Mouse (Mus musculus) mesoderm, embryonic 11.5 days (tissue): ENCODE data around the gene Lmod1.
A peak's percentile ranks its signal among the peaks of the same experiment; 100 is the strongest.
"Not testable (repeated sequence)": the region's sequence is repeated elsewhere in the genome, so short reads cannot be mapped to it uniquely, and the experiment has no call there.

Experiments
- DNase-seq: peaks from one replicate; pipeline ENCODE4 v3.0.0-alpha.2; 2012; ENCODE audit warnings: low read depth, low spot score

The Lmod1 gene

DNA sequence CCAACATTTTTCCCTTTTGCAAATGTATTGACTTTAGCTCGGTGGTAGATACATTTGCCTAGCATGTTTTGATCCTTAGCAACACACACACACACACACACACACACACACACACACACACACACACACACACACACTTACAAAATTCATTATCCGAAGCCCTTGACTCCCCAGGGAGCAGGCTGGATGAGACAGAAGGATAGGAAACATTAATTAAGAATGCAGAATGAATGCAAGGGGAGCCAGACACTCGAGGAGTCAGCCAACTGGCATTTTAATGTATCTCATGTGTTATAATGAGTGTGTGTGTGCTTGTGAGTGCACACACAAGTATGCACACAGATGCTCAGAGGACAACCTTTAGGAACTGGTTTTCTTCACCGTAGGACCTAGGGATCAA, 36.9 kb downstream of the Lmod1 start:
- no peak for DNase-seq

DNA sequence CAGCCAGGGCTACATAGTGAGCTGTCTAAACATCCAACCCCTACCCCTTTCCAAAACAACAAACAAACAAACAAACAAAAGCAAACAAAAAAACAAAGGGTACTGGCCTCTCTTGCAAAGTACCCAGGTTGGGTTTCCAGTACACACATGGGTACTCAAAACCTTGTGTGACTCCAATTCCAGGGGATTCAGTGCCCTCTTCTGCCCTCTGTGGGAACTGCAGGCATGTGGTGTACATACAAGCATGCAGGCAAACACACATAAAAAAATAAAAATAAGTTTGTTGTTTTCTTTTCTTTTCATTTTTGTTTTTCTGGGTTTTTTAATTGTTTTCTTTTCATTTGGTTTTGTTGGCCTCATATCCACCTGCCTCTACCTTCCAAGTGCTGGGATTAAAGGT, 37.5 kb downstream of the Lmod1 start:
- no peak for DNase-seq

DNA sequence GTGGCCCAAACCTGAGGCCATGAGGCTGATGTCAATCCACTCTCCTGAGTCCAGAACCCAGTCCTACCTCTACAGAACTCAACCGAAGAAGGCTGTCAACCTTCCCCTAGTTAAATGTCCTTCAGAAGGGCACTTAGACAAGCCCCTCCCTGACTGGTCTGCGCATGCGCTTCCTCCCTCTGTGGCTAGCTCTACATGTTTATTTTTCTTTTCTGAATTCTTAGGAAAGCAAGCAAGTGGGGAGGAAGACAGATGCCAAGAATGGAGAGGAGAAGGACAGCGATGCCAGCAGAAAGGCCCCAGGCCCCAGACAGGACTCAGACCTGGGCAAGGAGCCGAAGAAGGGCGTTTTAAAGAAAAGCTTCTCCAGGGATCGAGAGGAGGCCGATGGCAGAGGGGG, 38.8 kb downstream of the Lmod1 start:
- no peak for DNase-seq

DNA sequence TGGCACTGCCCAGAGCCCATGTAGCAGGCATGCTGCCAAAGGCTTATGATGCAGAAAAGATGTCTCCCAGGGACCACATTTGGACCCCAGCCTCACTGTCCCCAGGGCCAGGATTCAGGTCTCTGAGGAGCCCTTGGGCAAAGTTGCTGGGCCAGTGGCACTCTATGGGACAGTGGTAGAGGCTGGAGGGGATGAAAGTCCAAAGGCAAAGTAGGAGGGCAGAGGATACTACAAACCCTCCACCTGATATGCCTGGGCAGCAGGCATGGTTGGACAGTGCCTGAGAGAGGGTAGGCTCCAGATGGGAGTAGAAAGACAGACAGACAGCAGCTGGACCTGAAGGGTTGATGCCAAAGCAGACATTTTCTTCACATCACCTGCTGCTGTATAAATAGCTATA, 41.8 kb downstream of the Lmod1 start:
- no peak for DNase-seq

DNA sequence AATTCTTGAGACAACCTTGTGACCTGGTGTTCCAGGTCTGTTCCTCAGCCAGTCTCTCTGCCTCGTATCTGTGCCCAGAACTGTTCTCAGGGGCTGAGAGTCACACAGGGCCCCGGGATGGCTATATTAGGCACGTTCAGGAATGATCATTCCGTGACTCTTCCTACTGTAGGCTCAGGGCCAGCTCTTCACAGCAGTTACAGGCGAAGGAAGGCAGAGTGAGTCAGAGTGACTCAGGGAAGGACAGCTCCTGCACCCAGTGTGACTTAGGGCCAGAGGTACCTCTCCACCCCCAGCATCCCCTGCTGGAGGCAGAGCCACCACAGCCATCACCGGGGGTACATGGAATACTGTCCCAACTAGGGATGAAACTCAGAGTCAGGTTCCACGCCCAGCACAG, 42.4 kb downstream of the Lmod1 start:
- DNase-seq, result no peak

DNA sequence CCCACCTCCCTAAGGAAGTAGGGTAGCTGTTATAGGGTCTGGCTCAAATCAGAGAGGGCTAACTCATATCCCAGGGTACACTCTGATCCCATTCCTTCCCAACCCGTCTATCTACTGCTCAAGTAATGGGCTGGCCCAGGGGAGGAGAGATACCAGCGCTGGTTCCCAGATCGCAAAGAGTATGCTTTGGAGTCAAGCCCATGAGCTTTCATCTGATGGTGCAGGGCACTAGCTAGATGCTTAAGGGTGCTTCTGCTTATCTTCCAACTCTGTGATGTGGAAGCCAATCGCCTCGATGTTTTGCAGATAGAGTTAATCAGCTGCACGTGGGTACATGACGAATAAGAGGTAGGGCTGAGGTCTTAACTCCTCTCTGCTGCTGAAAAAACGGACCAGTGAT, 43.0 kb downstream of the Lmod1 start:
- DNase-seq, result no peak

DNA sequence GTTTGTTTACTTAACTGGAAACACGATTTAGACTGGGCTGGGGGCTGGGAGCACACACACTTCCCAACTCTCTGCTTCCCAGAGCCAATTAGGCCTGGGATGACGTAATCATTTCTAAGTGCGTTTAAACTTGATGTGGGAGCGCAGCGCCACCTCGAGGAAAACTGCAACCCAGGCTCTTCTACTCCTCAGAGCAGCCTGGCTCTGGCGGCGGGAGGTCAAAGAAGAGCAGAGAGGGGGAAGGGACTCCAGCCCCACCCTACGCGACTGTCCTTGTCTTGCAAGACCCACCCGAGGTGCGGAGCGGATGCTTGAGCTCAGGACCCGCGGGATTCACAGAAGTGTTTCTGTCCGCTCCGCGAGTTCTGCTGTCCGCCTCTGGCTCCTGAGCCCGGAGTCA, 43.6 kb downstream of the Lmod1 start:
- peak; percentile 94 for DNase-seq

DNA sequence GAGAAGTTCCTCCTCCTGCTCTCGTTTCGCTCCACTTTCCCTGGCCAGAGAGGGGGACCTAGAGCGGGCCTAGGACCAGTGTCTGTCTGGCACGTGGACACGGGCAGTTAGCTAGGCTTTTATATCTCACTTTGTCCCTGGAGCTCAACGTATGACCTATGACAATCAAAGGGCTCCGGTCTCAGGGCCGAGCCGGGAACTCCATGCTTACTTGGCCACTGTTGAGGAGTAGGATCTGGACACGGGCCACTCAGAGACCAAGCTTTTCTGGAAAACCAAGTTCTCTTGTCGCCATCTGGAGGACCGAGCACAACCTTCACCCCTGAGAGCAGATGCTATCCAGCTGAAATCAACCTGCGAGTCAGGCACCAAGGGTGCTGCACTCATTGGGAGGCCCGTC, 44.4 kb downstream of the Lmod1 start:
- DNase-seq, result peak; percentile 58

DNA sequence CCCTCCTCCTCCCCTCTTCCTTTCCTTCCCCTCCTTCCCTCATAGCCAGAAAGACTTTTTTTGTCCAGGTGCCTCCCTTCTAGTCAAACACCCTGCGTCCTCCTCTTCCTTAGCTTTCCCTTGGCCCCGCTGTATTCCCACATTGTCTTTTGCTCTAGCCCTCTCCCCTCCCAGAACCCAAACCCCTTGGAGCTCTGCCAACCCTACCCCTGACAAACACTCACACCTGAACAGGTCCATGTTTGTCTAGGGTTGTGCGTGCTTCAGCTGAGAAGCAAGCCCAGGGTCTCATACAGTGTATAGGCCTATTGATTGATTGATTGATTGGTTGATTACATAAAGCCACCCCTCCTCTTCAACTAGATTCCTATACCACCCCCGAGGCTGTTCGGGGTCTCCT, 44.8 kb downstream of the Lmod1 start:
- no peak for DNase-seq

DNA sequence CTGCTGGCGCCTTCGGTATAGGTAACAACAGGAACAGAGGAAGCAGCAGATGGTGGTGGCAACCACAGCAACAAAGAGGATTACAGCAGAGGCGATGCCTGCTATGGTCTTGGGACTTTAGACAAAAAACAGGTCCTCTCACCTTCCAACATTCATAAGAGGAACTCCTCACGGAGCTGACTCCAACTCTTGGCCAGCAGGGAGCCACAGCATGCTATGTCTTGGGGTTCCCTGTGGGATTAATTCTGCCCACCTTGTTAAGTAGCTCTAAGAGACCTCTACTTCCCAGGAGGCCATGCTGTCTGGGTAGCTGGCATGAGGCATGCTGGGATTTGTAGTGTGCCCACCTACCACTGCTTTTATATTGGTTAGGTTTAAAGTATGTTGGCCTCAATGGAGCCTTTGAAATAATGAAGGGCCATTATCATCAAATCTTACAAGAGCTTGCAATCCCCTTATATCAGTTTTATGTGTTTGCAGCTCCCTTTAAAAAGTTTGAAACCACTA, 48.6 kb downstream of the Lmod1 start:
- DNase-seq, result no peak

DNA sequence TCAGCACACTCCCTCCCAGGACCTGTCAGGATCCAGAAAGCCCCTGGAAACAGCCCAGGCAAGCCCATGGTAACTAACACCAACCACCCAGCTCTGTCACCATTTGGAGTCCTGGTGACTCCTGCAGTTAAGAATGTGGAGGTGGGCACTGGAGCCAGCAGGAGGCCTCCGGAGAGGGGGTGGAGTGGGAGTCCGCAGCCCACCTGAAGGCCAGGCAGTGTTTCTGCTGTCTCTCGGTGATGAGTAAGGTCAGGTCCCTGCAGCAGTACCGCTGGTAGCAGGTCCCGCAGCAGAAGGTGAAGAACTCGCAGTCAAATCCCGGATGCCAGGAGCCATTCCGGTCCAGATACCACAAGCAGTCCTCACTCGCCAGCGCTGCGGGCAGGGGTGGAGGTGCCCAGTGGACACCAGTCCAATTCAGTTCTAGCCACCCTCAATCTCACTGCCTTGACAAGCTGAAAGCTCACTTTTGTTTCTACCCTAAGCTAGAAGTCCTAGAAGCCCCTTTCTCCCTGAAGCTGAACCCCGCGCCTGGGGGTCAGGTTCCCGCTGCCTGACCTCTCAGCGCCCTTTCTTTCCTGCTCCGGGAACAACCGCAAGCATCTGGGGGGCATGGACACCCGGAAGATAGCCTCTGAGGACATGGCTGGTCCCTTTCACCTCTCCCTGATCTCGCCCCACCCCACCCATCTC, 49.7 kb downstream of the Lmod1 start:
- no peak for DNase-seq

DNA sequence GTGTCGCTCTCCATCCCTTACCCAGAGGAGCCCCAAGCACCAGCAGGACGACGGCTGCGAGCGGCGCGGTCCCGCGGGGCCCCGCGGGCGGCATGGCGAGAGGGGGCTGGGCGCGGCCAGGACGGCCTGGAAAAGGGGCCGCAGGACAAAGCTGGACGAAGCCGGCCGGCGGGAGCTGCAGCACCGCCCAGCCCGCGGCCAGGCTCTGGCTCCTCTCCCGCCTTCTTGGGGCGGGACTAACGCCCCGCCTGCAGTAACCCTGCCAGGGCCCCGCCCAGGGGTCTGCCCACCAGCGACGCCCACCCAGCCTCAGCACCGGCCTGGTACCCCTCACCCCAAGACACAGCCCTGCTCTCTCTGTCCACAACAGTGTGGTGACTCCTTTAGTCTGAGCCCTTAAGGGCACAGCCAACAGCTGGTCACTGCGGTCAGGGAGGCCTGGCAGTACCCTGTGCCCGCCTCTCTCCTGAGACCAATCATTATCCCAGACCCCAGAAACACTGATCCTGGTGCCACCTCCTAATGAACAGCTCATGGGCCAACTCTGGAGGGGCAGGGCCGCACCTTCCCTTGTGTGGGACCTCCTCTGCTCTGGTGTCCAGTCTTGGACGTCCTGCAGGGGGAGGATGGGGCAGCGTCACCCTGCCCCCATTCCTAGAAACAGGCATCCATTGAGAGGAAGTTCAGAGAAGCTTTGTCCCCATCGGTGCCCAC, 50.4 kb downstream of the Lmod1 start, which contains the start of gene Shisa4:
Gene Shisa4, minus strand, starts transcription at position 370 of the 714 bp plus-strand sequence.
- DNase-seq, result peak; percentile 87

DNA sequence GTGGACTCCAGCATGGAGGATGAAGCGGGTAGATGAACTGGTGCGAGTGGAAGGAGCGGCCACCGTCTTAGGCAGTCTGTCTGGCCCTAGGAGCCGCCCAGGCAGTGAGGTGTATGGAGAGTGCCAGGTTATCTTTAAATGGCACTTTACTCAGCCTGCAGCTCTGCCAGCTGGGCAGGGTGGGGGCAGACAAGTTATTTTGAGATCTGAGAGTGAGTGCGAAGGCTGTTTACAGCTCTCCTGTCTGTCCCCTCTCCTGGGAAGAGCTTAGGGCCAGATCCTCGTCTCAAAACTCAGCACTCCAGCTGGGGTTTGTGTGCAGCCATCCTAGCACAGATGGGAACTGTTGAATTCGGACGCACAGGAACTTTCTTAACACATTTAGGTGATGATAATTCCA, 54.0 kb downstream of the Lmod1 start:
- no peak for DNase-seq

DNA sequence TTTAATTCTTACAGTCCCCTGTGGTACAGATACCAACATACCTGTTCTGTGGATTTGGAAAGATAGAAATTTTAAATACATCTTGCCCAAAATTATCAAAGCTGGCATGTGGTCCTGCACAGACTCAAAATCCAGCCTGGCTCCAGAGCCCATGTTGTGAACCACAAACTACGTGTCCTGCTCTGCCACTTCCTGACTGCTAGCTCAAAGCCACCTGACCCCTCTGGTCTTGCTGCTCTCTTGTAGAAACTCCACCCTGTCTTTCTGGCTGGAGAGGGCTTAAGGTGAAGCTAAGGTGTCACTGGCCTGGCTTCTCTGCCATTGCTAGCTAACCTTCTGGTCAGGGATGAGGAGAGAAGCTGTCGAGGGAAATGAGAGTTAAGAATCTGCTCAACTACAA, 54.4 kb downstream of the Lmod1 start:
- no peak for DNase-seq

DNA sequence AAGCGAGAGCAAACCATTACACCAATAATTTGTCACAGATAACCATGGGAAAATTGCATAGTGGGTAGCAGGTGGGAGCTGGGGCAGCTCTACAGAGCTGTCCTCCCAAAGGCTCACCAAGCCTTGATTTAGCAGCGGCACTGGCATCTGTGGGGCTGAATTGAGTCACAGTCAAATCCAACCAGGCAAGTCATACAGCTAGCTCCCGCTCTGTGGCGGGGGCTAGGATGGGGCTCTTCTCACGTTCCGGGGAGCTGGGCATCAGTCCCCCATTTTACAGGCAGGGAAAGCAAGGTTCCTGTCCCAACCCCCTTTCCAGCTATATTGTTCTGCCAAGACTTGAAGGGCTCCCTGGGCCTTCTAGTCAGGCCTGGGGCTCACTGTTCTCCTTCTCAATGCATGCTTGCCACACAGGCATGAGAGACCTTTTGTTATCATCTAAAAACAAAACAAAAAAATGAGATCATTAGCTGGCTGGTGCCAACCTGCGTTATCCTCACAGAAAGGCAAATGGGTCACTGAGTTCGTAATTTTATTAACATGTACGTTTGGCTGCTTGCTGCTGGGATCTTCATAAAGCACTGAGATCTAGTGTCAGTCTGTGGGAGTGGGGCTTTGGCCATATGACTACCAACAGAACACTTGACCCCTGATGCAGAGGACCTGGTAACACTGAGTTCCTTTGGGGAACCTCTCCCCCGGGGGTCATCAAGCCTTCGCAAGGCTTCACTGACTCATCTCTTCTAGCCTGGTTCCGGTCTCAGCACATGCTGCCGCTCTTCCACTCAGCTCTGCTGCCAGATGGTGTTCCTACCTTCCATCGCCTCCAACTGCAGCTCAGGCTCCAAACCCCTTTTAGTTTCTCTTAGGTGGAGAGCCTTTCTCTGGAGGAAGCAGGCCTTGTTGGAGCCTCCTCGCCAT, 55.7 kb downstream of the Lmod1 start:
- DNase-seq, result no peak

DNA sequence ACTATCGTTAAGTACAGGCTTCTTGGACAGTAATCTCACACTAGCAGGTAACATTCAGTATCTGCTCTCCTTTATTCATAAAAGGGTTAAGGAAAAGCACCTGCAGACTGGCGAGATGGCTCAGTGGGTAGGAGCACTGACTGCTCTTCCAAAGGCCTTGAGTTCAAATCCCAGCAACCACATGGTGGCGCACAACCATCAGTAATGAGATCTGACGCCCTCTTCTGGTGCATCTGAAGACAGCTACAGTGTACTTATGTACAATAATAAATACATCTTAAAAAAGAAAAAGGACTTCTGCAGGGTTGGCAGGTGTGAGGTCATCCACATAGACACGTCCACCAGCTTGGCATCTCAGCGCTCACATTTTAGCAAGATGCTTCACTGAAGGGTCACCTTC, 57.0 kb downstream of the Lmod1 start:
- not testable (repeated sequence) for DNase-seq

DNA sequence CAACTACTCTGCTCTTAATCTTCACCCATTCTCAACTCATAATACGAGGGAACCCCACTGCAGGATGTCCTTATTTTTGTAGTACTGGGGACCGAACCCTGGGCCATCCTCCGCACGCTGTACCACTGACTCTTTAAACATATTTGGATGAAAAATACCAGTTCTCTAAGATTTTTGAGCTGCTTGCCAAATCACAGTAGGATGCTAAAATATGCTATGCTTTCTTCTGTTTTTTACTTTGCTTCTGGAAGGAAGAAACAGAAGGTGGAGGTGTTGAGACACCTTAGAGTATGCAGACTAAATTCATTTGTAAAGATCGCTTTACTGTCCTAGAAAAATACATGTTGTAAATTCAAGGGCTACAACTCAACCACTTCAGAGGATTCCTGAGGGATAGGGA, 59.6 kb downstream of the Lmod1 start:
- no peak for DNase-seq

DNA sequence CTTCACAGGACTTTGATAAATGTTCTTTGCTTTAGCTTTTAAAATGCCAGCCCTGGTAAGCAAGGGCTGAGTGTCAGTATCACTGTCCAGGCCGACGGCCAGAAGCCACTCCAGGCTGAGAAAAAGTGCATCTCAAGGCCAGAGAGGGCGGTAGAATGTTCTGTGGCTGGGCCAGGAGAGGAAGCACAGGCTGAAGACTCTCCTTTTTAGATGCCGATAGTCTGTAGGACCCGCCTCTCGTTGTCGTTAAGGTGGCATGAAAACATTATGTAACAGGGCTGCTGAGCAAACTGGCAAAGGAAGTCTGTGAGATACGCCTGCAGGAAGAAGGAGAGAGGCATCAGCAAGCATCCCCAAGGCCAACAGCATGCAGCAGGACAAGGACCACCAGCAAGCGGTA, 60.6 kb downstream of the Lmod1 start:
- no peak for DNase-seq

DNA sequence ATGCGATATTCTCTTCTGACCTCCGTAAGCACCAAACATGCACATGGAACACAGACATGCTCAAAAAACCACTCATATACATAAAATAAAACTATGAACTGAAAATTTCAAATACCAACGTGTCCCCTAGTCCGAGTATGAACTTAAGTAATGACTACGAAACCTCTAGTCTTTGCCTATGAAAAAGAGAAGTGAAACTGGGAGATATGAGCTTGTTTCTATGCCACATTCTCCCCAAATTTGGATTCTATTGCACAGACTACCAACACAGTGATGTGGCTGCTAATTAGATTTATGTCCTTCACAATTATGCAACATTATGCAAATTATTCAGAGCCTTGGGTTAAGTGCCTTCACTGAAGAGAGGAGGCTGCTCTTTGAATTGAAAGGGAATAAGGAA, 74.9 kb downstream of the Lmod1 start:
- no peak for DNase-seq

DNA sequence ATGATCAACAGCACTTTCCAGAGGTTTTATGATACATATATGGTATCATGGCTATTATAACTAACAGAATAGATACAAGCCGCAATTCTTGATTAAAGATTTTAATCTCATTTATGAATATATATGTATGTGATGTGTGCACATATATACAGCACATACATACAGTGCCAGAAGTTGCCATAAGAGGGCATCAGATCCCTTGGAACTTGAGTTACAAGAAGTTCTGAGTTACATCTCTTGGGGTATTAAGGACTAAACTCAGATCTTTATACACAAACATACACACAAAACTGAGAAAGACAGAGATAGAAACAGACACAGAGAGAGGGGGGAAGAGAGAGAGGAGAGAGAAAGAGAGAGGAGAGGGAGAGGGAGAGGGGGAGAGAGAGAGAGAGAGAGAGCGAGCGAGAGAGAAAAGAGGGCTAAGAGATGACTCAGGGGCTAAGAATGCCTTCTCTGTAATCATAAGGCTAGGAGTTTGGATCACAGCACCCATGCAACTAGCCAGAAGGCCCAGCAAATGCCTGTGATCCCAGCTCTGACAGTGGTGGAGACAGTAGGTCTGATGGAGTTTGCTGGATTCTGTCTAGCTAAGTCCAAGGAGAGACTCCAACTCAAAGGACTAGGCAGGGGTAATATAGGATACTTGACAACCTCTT, 77.0 kb downstream of the Lmod1 start:
- no peak for DNase-seq

DNA sequence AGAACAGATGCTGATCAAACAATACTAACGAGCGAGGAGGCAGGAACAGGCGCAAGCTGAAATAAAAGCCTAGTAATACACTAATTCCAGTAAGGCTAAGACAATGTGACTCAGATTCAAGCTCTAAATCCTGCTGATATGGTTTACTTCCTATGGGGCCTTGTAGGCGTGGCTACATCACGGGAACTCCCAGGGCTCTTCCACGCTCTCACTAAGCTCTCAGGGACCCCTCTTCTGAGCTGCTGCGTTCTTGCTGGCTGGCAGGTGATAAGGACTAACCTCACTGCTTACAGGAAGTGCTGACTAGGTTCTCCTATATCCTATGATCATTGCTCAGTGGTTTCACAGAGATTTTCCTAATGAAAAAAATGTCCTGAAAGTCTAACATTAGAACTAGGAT, 80.7 kb downstream of the Lmod1 start:
- DNase-seq, result no peak

DNA sequence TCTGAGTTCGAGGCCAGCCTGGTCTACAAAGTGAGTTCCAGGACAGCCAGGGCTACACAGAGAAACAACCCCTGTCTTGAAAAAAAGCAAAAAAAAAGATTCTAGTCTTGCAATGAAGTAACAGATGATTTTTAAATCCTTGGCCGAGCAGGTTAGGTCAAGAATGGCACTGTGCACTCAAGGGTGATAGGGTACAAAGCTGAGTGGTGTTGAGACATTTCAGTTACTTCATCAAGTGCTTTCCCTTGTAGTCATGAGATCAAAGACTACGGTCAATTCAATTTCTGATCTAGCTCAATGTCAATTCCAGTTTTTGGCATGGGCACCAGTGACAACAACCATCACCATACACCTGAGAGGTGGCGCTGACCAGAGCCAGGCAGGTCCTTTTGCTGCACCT, 84.4 kb downstream of the Lmod1 start:
- no peak for DNase-seq
